In the genomic region with DNA sequence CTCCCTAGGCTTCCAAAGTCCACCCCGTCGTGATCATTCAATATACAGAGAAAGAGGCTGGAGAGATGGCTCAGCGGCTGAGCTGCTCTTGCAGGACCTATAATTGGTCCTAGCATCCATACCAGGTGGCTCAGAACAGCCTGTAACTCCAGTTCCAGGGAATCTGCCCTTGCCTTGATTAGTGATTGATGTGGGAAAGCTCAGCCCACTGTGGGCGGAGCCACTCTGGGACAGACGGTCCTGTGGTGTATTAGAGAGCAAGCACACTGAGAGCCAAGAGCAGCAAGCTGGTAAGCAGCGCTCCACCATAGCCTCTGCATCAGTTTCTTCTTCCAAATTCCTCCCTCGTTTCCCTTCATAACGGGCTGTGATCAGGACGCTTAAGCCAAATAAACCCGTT, we compare ENCODE assay signal across 16 mouse cellular contexts.
A peak's percentile ranks its signal among the peaks of the same experiment; 100 is the strongest.
DNase-seq lines count a peak whose midpoint lies in the region.
"Had no signal": no experiment of that assay in that cellular context is flagged by ENCODE, and none has a peak within 500 bp of the region (broad histone marks: within the 10 kb centered on the region; RNA-seq: fewer than 3 reads in every experiment).

No protein-coding gene starts in this region.

- DNase-seq in embryo, embryonic 10 days (ENCODE audit: low spot score): peak; percentile 63
- no peak for DNase-seq in embryo, embryonic 9.5 days (ENCODE audit: extremely low spot score)
- peak; percentile 22 for DNase-seq in lung, postnatal 36 days
- no peak for DNase-seq in lung, adult 18-20 months
- DNase-seq in embryo, embryonic 10.5 days (ENCODE audit: low spot score): peak; percentile 46
- DNase-seq in right cerebral cortex, postnatal 14 days: no peak
- no peak for DNase-seq in ovary, postnatal 10 days (ENCODE audit: low spot score)
- DNase-seq: B cell, adult 2 months; cerebellum, adult 9-11 months; gastrocnemius, postnatal 25 days; heart, adult 18-20 months; heart, postnatal 10 days; liver; liver, postnatal 0 days; lung, postnatal 10 days; thymus, postnatal 14 days had no signal

Comparison
In these comparisons a context has a peak if more than half of its experiments do, and no peak if none do; other contexts are left out.
1. DNase-seq: peak in embryo, embryonic 10 days (single experiment), lung, postnatal 36 days (single experiment) and embryo, embryonic 10.5 days (single experiment); none in embryo, embryonic 9.5 days (single experiment), lung, adult 18-20 months (0 of 2), right cerebral cortex, postnatal 14 days (single experiment) and ovary, postnatal 10 days (single experiment).